11 mouse cellular contexts compared by ENCODE assay signal in genomic region chr9:37013565-37013964, GRCm38 (mm10).
A peak's percentile ranks its signal among the peaks of the same experiment; 100 is the strongest.
DNase-seq lines count a peak whose midpoint lies in the region; ATAC-seq and TF ChIP-seq lines count a peak whose summit lies in the region.
"Had no signal": no experiment of that assay in that cellular context is flagged by ENCODE, and none has a peak within 500 bp of the region (broad histone marks: within the 10 kb centered on the region; RNA-seq: fewer than 3 reads in every experiment).

No protein-coding gene starts in this region.

- H3K36me3 ChIP-seq in forebrain, postnatal 0 days (ENCODE audit: insufficient read depth), result no peaks in the 10 kb centered on the region
- no peaks in the 10 kb centered on the region for H3K36me3 ChIP-seq in hindbrain, embryonic 15.5 days

- intact Hi-C loops in heart, postnatal 25 days (cut with DNase I), result no loop called here

- no peak for TF ChIP-seq CTCF in brain, embryonic 14.5 days (IDR thresholded peaks at IDR 0.05; ENCODE audit: borderline replicate concordance, extremely low read depth, insufficient read depth, insufficient read length)
- TF ChIP-seq CTCF in forebrain, postnatal 0 days (IDR thresholded peaks at IDR 0.05; ENCODE audit: low read depth), result no peak

- H3K9me3 ChIP-seq in forebrain, postnatal 0 days (ENCODE audit: low read length), result no peaks in the 10 kb centered on the region
- no peaks in the 10 kb centered on the region for H3K9me3 ChIP-seq in hindbrain, embryonic 15.5 days

- H3K27me3 ChIP-seq in forebrain, postnatal 0 days (ENCODE audit: insufficient read depth, low read length), result no peaks in the 10 kb centered on the region
- no peaks in the 10 kb centered on the region for H3K27me3 ChIP-seq in hindbrain, embryonic 15.5 days

- DNase-seq in heart, adult 18-20 months, result peak; percentile 30 to 37
- no peak for DNase-seq in heart, postnatal 25 days (ENCODE audit: low spot score)
- DNase-seq in brain, embryonic 14.5 days (ENCODE audit: low read depth), result peak; percentile 78
- DNase-seq in forebrain, postnatal 0 days, result peak; percentile 35
- no peak for DNase-seq in adrenal gland, postnatal 10 days
- DNase-seq in T-cell, adult 2 months (ENCODE audit: low spot score), result no peak
- DNase-seq in lung, postnatal 25 days (ENCODE audit: low spot score), result no peak
- DNase-seq: layer of hippocampus, postnatal 36 days; liver, postnatal 0 days had no signal

- H3K4me3 ChIP-seq in forebrain, postnatal 0 days (ENCODE audit: low read depth, low read length), result no peak overlapping the region
- no peak overlapping the region for H3K4me3 ChIP-seq in hindbrain, embryonic 15.5 days
- H3K4me3 ChIP-seq: heart, adult 2 months had no signal

- WGBS in forebrain, postnatal 0 days, result 22% methylated on average over 8 of the region's 8 CpGs
- WGBS in hindbrain, embryonic 15.5 days, result 30% methylated on average over 8 of the region's 8 CpGs

- TF ChIP-seq POLR2A in brain, embryonic 14.5 days (IDR thresholded peaks at IDR 0.05; ENCODE audit: borderline replicate concordance, extremely low read depth, insufficient read depth, insufficient read length, poor library complexity, severe bottlenecking), result no peak

- H3K9ac ChIP-seq in forebrain, postnatal 0 days, result no peak overlapping the region
- H3K9ac ChIP-seq in hindbrain, embryonic 15.5 days, result no peak overlapping the region
- H3K9ac ChIP-seq: liver, postnatal 0 days had no signal

- no peak overlapping the region for H3K4me2 ChIP-seq in forebrain, postnatal 0 days (ENCODE audit: low read depth)
- H3K4me2 ChIP-seq in hindbrain, embryonic 15.5 days, result no peak overlapping the region

- peaks cover 12% of the 10 kb centered on the region; the same call in 1 of the 2 replicates for H3K4me1 ChIP-seq in forebrain, postnatal 0 days (ENCODE audit: insufficient read depth)
- peaks cover 42% of the 10 kb centered on the region for H3K4me1 ChIP-seq in hindbrain, embryonic 15.5 days (replicated peaks)

- no peak overlapping the region for H3K27ac ChIP-seq in forebrain, postnatal 0 days (ENCODE audit: low read depth, low read length)
- no peak overlapping the region for H3K27ac ChIP-seq in hindbrain, embryonic 15.5 days (replicated peaks)
- H3K27ac ChIP-seq: heart, adult 2 months had no signal

- peak; percentile 53 for ATAC-seq in forebrain, postnatal 0 days
- ATAC-seq in hindbrain, embryonic 15.5 days (ENCODE audit: low FRiP score, low read depth), result peak; percentile 50; the same call in 1 of the 2 replicates
- ATAC-seq: liver, postnatal 0 days had no signal

Comparison
In these comparisons a context has a peak if more than half of its experiments do, and no peak if none do; other contexts are left out.
1. DNase-seq: peak in heart, adult 18-20 months (2 of 2), brain, embryonic 14.5 days (single experiment) and forebrain, postnatal 0 days (single experiment); none in heart, postnatal 25 days (single experiment), adrenal gland, postnatal 10 days (single experiment), T-cell, adult 2 months (single experiment) and lung, postnatal 25 days (single experiment).